Mouse (Mus musculus) forebrain, embryonic 13.5 days (tissue): Measurements from ENCODE around the gene Itgb1bp2. TPM values are rescaled to one million over a fixed set of nuclear protein-coding genes. Genes with fewer than 3 reads are reported as not detected.
A peak's percentile ranks its signal among the peaks of the same experiment; 100 is the strongest.

Experiments
- ATAC-seq: fragments of 200-750 bp; cut with Nextera tagmentation; 2 replicates; pipeline ENCODE4 v1.8.0; 2017
- H3K27ac ChIP-seq: fragments of 300-500 bp; sonication (generic); 2 replicates; pipeline ENCODE4 v1.5.1; 2015; ENCODE audit warnings: inconsistent platforms, mild to moderate bottlenecking, moderate library complexity
- H3K27me3 ChIP-seq: fragments of 300-500 bp; sonication (generic); 2 replicates; pipeline ENCODE4 v1.6.1; 2015; ENCODE audit warnings: mild to moderate bottlenecking, inconsistent platforms
- H3K36me3 ChIP-seq: fragments of 300-500 bp; sonication (generic); 2 replicates; pipeline ENCODE4 v1.6.1; 2015; ENCODE audit warnings: mild to moderate bottlenecking, inconsistent platforms; ENCODE audit not compliant: poor library complexity, severe bottlenecking
- H3K4me1 ChIP-seq: fragments of 300-500 bp; sonication (generic); 2 replicates; pipeline ENCODE4 v1.6.1; 2015; ENCODE audit warnings: inconsistent platforms
- H3K4me2 ChIP-seq: fragments of 300-500 bp; sonication (generic); 2 replicates; pipeline ENCODE4 v1.6.1; 2015; ENCODE audit warnings: inconsistent platforms, mild to moderate bottlenecking, moderate library complexity
- H3K4me3 ChIP-seq: fragments of 300-500 bp; sonication (generic); 2 replicates; pipeline ENCODE4 v1.5.1; 2015; ENCODE audit warnings: mild to moderate bottlenecking, inconsistent platforms
- H3K9ac ChIP-seq: fragments of 300-500 bp; sonication (generic); 2 replicates; pipeline ENCODE4 v1.6.1; 2015; ENCODE audit warnings: mild to moderate bottlenecking, inconsistent platforms
- H3K9me3 ChIP-seq: fragments of 300-500 bp; sonication (generic); replicated peaks from 2 replicates; pipeline ENCODE4 v1.6.1; 2016; ENCODE audit warnings: inconsistent platforms
- WGBS: fragments of 180-500 bp; shearing (Covaris S2); methylation state at CpG from one replicate; pipeline ENCODE4 v1.1.7; 2015; 5-methylcytosine and 5-hydroxymethylcytosine counted together
- polyA plus RNA-seq: library from polyadenylated mRNA; unstranded; fragments of >200 nt; fragmentation: Nextera tagmentation; extraction: Ambion mirVana; gene quantifications from 2 replicates; pipeline ENCODE4 v1.2.1, GENCODE M21; 2015

Gene Itgb1bp2
- 2.8 and 3.1 TPM in 2 replicates for polyA plus RNA-seq

GRCm38 (mm10) chrX:101448886-101449475 lies at the start of gene Itgb1bp2:
Gene Itgb1bp2, plus strand, starts transcription at chrX:101449088.
- Histone ChIP-seq H3K4me1 (no peaks in the 10 kb centered on the region), H3K4me3 (no peak within 1 kb of the TSS), H3K36me3 (peaks cover 84% of the 10 kb centered on the region), H3K9ac (no peak within 1 kb of the TSS), H3K4me2 (no peak within 1 kb of the TSS), H3K9me3 (no peaks in the 10 kb centered on the region), H3K27ac (no peak within 1 kb of the TSS), H3K27me3 (no peaks in the 10 kb centered on the region)
- 76% methylated on average over 4 of the region's 4 CpGs for WGBS
- ATAC-seq: no peak

GRCm38 (mm10) chrX:101418946-101419724 lies 29.8 kb upstream of the Itgb1bp2 start:
- peak overlapping the region; percentile 57 for H3K27ac ChIP-seq
- peak overlapping the region; percentile 54 for H3K4me3 ChIP-seq
- peaks cover 15% of the 10 kb centered on the region for H3K4me1 ChIP-seq
- no peak; the same call in 1 of the 2 replicates for ATAC-seq
- H3K36me3 ChIP-seq: peaks cover 14% of the 10 kb centered on the region
- peak overlapping the region; percentile 73 for H3K9ac ChIP-seq
- 12% methylated on average over 33 of the region's 36 CpGs for WGBS
- peak overlapping the region; percentile 64 for H3K4me2 ChIP-seq
- H3K27me3 ChIP-seq: no peaks in the 10 kb centered on the region
- no peaks in the 10 kb centered on the region for H3K9me3 ChIP-seq

- Histone ChIP-seq H3K27ac (peak overlapping the region; percentile 72), H3K36me3 (peaks cover 7% of the 10 kb centered on the region), H3K9me3 (no peaks in the 10 kb centered on the region), H3K4me2 (peak overlapping the region; percentile 64), H3K9ac (peak overlapping the region; percentile 73), H3K4me3 (peak overlapping the region; percentile 54), H3K27me3 (no peaks in the 10 kb centered on the region), H3K4me1 (peaks cover 15% of the 10 kb centered on the region)
- 20% methylated on average over 46 of the region's 54 CpGs for WGBS
- ATAC-seq: peak; percentile 98
Observed at GRCm38 (mm10) chrX:101419725-101420699, 28.9 kb upstream of the Itgb1bp2 start.

- 23% methylated on average over 4 of the region's 4 CpGs for WGBS
- H3K4me1 ChIP-seq: peaks cover 15% of the 10 kb centered on the region
- H3K27ac ChIP-seq: peak within 1 kb of the TSS; percentile 72
- H3K9me3 ChIP-seq: no peaks in the 10 kb centered on the region
- H3K9ac ChIP-seq: peak within 1 kb of the TSS; percentile 59
- H3K4me3 ChIP-seq: peak within 1 kb of the TSS; percentile 54
- H3K27me3 ChIP-seq: no peaks in the 10 kb centered on the region
- H3K36me3 ChIP-seq: peaks cover 3% of the 10 kb centered on the region
- ATAC-seq: no peak
- H3K4me2 ChIP-seq: peak within 1 kb of the TSS; percentile 64
Observed at GRCm38 (mm10) chrX:101420700-101421095, 28.2 kb upstream of the Itgb1bp2 start, which contains the start of gene Zmym3. Gene Zmym3, minus strand, starts transcription at chrX:101420849.

- WGBS: 86% methylated on average over 2 of the region's 2 CpGs
- Histone ChIP-seq H3K9me3 (no peaks in the 10 kb centered on the region), H3K9ac (no peak overlapping the region), H3K27ac (no peak overlapping the region), H3K4me2 (no peak overlapping the region), H3K4me1 (peaks cover 7% of the 10 kb centered on the region), H3K36me3 (no peaks in the 10 kb centered on the region), H3K4me3 (no peak overlapping the region), H3K27me3 (no peaks in the 10 kb centered on the region)
- ATAC-seq: no peak
Observed at GRCm38 (mm10) chrX:101423462-101423861, 25.4 kb upstream of the Itgb1bp2 start.

- Histone ChIP-seq H3K27me3 (no peaks in the 10 kb centered on the region), H3K4me3 (no peak overlapping the region), H3K9me3 (no peaks in the 10 kb centered on the region), H3K27ac (no peak overlapping the region), H3K36me3 (peaks cover 12% of the 10 kb centered on the region; the same call in 1 of the 2 replicates), H3K4me2 (no peak overlapping the region), H3K9ac (no peak overlapping the region), H3K4me1 (peaks cover 18% of the 10 kb centered on the region)
- ATAC-seq: no peak
- WGBS: 0% methylated on average over 1 of the region's 1 CpGs
Observed at GRCm38 (mm10) chrX:101427774-101428173, 21.1 kb upstream of the Itgb1bp2 start.

GRCm38 (mm10) chrX:101428785-101429141 lies 20.1 kb upstream of the Itgb1bp2 start:
- 19% methylated on average over 7 of the region's 7 CpGs for WGBS
- H3K4me1 ChIP-seq: peaks cover 18% of the 10 kb centered on the region
- H3K4me3 ChIP-seq: peak overlapping the region; percentile 65
- H3K27ac ChIP-seq: peak overlapping the region; percentile 90
- peaks cover 17% of the 10 kb centered on the region; the same call in 1 of the 2 replicates for H3K36me3 ChIP-seq
- peak overlapping the region; percentile 51 for H3K4me2 ChIP-seq
- ATAC-seq: peak; percentile 4; the same call in 1 of the 2 replicates
- H3K9ac ChIP-seq: 0 out of 2 replicates have a peak overlapping the region, but pooled peaks have one; percentile 46
- no peaks in the 10 kb centered on the region for H3K27me3 ChIP-seq
- H3K9me3 ChIP-seq: no peaks in the 10 kb centered on the region

- Histone ChIP-seq H3K27ac (peak within 1 kb of the TSS; percentile 96), H3K9me3 (no peaks in the 10 kb centered on the region), H3K4me1 (peaks cover 18% of the 10 kb centered on the region), H3K36me3 (peaks cover 17% of the 10 kb centered on the region; the same call in 1 of the 2 replicates), H3K4me3 (peak within 1 kb of the TSS; percentile 65), H3K9ac (peak within 1 kb of the TSS; percentile 87), H3K4me2 (peak within 1 kb of the TSS; percentile 62), H3K27me3 (no peaks in the 10 kb centered on the region)
- 22% methylated on average over 49 of the region's 51 CpGs for WGBS
- ATAC-seq: peak; percentile 96
Observed at GRCm38 (mm10) chrX:101429142-101429949, 19.5 kb upstream of the Itgb1bp2 start, which contains the start of gene Nono. Gene Nono, plus strand, starts transcription at chrX:101429318.

- peak overlapping the region; percentile 65 for H3K4me3 ChIP-seq
- peaks cover 18% of the 10 kb centered on the region for H3K4me1 ChIP-seq
- peaks cover 17% of the 10 kb centered on the region; the same call in 1 of the 2 replicates for H3K36me3 ChIP-seq
- H3K27ac ChIP-seq: peak overlapping the region; percentile 96
- H3K4me2 ChIP-seq: peak overlapping the region; percentile 62
- peak overlapping the region; percentile 87 for H3K9ac ChIP-seq
- no peaks in the 10 kb centered on the region for H3K27me3 ChIP-seq
- peak; percentile 57 for ATAC-seq
- WGBS: 21% methylated on average over 14 of the region's 14 CpGs
- no peaks in the 10 kb centered on the region for H3K9me3 ChIP-seq
Observed at GRCm38 (mm10) chrX:101429976-101430375, 18.9 kb upstream of the Itgb1bp2 start.

- H3K9me3 ChIP-seq: no peaks in the 10 kb centered on the region
- H3K27me3 ChIP-seq: no peaks in the 10 kb centered on the region
- 67% methylated on average over 1 of the region's 1 CpGs for WGBS
- no peak for ATAC-seq
- H3K36me3 ChIP-seq: peaks cover 64% of the 10 kb centered on the region
- H3K4me1 ChIP-seq: no peaks in the 10 kb centered on the region
- H3K4me3 ChIP-seq: no peak overlapping the region
- no peak overlapping the region for H3K27ac ChIP-seq
- no peak overlapping the region for H3K4me2 ChIP-seq
- no peak overlapping the region for H3K9ac ChIP-seq
Observed at GRCm38 (mm10) chrX:101451147-101451546, 2.3 kb downstream of the Itgb1bp2 start.

- Histone ChIP-seq H3K4me3 (no peak overlapping the region), H3K36me3 (peaks cover 60% of the 10 kb centered on the region), H3K9ac (no peak overlapping the region), H3K9me3 (no peaks in the 10 kb centered on the region), H3K4me2 (no peak overlapping the region), H3K27ac (no peak overlapping the region), H3K27me3 (no peaks in the 10 kb centered on the region), H3K4me1 (no peaks in the 10 kb centered on the region)
- ATAC-seq: no peak
- WGBS: 80% methylated on average over 3 of the region's 3 CpGs
Observed at GRCm38 (mm10) chrX:101451591-101451990, 2.7 kb downstream of the Itgb1bp2 start.
